Mouse (Mus musculus) spleen, postnatal 14 days (tissue): ENCODE results near the gene Cat.

Experiments used
- DNase-seq, 2 experiments: peaks; one replicate each; pipeline ENCODE4 v3.0.0; 2021 to 2022; ENCODE audit warnings: low spot score in 2 of 2

The Cat gene

GRCm38 (mm10) chr2:103484617-103485401 is at the start of gene Cat:
Gene Cat, minus strand, starts transcription at chr2:103485160.
- DNase-seq, result peak; percentile 86 to 91

- DNase-seq, result no peak
These were observed 40.6 kb upstream of the Cat start for GRCm38 (mm10) chr2:103525596-103525995.

- DNase-seq, result no peak
These were observed 31.5 kb upstream of the Cat start for GRCm38 (mm10) chr2:103516472-103516871.

GRCm38 (mm10) chr2:103515513-103516180 is 30.7 kb upstream of the Cat start:
- DNase-seq, result no peak

- DNase-seq, result no peak
These were observed 27.3 kb upstream of the Cat start for GRCm38 (mm10) chr2:103512066-103512795.

- no peak for DNase-seq
These were observed 26.7 kb upstream of the Cat start for GRCm38 (mm10) chr2:103511631-103512030.

- no peak for DNase-seq
These were observed 26.1 kb upstream of the Cat start for GRCm38 (mm10) chr2:103511042-103511441.

- no peak for DNase-seq
These were observed 22.7 kb upstream of the Cat start for GRCm38 (mm10) chr2:103507651-103508050.

GRCm38 (mm10) chr2:103505956-103506355 is 21.0 kb upstream of the Cat start:
- DNase-seq, result no peak

- no peak for DNase-seq
These were observed 19.5 kb upstream of the Cat start for GRCm38 (mm10) chr2:103504463-103504862.

- DNase-seq, result no peak
These were observed 15.8 kb upstream of the Cat start for GRCm38 (mm10) chr2:103500769-103501168.

GRCm38 (mm10) chr2:103495633-103496418 is 10.9 kb upstream of the Cat start:
- no peak for DNase-seq

GRCm38 (mm10) chr2:103493827-103494226 is 8.9 kb upstream of the Cat start:
- no peak for DNase-seq

GRCm38 (mm10) chr2:103492526-103492925 is 7.6 kb upstream of the Cat start:
- no peak for DNase-seq

GRCm38 (mm10) chr2:103483986-103484520 is 907 bp downstream of the Cat start:
- no peak for DNase-seq

- no peak for DNase-seq
These were observed 1.5 kb downstream of the Cat start for GRCm38 (mm10) chr2:103483289-103483985.

- no peak for DNase-seq
These were observed 3.4 kb downstream of the Cat start for GRCm38 (mm10) chr2:103481314-103482231.

GRCm38 (mm10) chr2:103480871-103481270 is 4.1 kb downstream of the Cat start:
- no peak for DNase-seq

- DNase-seq, result peak in 1 of 2 experiments; percentile 23
These were observed 4.7 kb downstream of the Cat start for GRCm38 (mm10) chr2:103480240-103480639.

- DNase-seq, result no peak
These were observed 6.6 kb downstream of the Cat start for GRCm38 (mm10) chr2:103478326-103478725.
